Mouse (Mus musculus): ENCODE data around the gene Trappc11. TPM values are rescaled to one million over a fixed set of nuclear protein-coding genes. Genes with fewer than 3 reads are reported as not detected.
"Not testable (repeated sequence)": the region's sequence is repeated elsewhere in the genome, so short reads cannot be mapped to it uniquely, and the experiment has no call there.

Gene Trappc11
- total RNA-seq, 1 experiment from 2014 or later, result 44.1 TPM

DNA sequence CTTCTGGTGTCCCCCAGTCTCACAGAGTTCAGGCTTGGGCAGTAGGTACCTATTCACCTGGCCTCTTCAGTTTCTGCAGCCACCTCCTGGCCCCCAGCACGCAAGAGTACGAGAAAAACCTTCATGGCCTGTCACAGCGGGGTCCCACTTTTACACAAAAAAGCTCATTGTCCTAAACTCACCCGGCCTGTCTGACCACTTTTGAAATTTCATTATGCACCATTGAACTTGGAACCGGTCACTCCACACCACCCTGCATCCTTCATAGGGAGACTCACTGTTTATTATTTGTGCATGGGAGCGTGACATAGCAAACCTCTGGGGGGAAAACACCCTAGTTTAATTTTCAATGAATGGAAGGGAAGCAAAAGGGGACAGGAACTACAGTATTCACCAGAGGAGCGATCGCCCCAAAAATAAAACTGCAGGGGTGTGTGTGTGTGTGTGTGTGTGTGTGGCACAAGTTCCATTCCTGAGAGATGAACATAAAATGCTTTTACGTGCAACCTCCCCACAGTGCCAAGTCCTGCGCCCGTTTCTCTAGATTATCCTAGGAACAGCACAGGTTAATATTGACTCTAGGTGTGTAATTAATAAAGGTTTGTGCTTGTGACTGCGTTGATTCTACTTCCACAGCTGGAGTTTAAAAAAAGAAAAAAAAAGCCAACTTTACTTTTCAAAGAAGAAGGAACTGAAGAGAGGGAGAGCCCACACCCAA lies 50.8 kb downstream of the Trappc11 start:
- no peak for DNase-seq

DNA sequence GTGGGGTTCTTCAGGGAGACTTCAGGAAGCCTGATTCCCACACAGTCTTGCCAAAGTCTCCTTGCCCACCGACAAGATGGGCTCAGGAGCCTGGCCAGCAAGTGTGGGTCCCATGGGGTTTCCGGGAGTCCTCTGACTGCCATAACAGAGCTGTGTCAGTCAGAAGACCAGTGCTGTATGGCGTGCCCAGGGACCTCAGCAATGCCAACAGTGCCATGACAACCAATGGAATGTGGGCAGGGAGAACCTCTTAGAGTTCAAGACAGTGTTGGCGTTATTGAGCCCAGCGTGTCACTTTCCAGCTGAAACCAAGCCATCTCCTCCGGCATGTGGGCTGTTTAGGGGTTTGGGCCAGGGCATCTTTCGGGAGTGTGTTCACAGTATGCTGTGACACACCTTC lies 53.2 kb downstream of the Trappc11 start:
- DNase-seq, result no peak

DNA sequence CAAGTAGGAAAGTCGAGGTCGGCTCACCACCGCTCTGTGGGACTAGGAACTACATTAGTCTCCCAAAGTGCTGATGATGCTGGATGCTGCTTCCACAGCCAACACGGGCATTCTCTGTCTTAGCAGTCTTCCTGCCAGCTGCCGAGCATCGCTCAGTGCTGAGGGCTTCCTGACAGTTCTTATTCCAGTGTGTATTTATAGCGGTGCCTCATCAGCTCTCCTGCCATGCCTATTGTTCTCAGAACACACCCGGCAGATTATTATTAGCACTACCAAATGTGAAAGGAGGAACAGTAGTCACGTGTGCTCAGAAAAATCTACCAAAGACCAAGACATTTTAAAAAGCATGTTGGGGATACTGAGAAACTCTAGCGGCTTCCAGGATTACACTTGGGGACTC lies 71.6 kb downstream of the Trappc11 start:
- DNase-seq, result peak; percentile 5

DNA sequence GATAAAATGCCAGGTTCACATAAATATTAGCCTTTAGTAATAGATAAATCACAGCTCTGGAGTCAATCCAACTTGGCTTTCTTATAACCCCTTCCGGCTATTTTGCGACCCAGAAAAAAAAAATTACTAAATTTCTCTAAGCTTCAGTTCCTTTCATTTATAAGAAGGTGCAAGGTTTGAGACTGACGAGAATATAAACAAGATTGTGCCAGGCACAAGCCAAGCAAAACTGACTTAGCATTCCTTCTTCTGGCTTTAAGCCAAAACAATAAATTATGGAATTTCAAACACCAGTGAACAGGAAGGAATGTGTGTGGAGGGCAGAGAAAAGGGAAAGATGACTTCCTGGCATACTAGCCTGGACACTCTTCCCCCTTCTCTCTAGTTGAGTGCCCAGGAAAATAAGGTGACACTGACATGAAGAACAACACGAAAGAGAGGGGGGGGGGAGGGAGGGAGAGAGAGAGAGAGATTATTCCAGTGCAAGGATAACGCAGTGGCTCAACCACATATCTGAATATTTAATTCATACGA lies 74.0 kb downstream of the Trappc11 start:
- no peak for DNase-seq

DNA sequence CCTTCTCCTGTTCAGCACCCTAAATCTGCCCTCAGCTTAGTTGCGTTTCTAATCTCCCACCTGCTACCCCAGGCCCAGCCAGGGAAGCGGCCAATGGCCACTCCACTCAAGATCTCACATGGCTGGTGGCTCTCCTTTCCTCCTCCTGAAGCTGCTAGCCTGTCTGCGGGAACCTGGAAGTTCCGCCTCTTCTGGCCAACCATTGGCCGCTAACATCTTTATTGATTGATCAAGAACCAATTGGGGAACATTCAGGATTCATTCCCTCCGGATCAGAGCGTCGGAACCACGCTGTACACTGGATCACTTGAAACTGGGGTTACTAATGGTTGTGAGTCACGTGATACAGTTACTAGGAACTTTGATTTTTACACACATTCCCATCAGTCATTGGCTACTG lies 74.7 kb downstream of the Trappc11 start:
- no peak for DNase-seq

DNA sequence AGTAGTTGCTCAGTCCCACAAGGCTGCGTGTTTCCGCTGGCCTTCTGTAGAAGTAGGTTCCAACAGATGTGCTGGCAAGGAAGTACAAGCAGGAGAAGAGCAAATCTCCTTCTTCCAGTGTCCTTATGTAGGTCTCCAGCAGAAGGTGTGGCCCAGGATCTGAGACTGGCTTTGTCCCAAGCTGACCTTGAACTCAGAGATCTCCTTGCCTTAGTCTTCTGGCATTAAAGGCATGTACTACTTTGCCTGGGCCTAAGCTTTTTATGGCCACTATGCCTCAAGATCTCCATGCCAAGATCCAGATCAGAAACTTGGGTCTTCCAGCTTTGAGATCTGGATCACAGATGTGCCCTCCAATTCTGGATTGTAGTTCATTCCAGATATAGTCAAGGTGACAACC lies 84.1 kb downstream of the Trappc11 start:
- DNase-seq, result not testable (repeated sequence)

DNA sequence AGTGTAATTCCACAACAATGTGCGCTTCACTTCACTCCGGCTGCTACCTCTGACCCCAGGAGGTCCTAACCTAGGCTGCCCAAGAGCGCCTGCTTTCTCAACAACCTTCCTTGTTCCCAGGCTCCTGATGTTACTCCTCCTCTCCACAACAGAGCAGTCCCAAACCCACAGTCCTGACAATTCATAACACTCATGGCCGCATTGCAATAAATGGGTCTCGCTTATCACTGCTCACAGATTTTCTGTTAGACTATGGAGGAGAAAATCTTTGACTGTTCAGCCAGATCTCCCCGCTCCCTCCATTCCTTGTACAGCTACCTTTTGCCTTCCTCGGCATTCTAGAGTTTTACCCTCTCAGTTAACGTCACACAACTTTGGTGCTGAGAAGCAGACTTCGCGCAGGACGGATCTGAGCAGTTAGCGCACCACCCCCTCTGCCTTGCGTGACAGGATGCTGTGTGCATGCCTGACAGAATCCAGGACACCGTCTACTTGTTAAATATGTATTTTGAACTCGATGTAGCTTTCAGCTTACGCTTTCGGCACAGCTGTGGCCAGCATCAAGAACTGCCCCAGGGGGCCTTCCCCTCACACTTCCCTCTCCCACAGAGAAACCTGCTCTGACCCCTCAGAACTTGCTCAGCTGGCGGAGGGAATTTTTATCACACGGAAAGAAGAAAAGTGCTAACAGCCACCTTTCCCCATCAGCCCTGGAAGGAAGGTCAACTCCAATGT lies 86.8 kb downstream of the Trappc11 start, which contains the start of gene Stox2:
Gene Stox2, minus strand, starts transcription at position 51 of the 735 bp plus-strand sequence.
- no peak for DNase-seq

Other genes starting within 250 kb of the Trappc11 start
- 13.2 and 13.6 TPM in 2 replicates for gene Stox2, start 87.1 kb downstream of the Trappc11 start, total RNA-seq (2021)
- 45.0 and 45.6 TPM in 2 replicates for gene Rwdd4a, start 194 bp upstream of the Trappc11 start, total RNA-seq (2021)
- gene Ing2, start 142.1 kb upstream of the Trappc11 start, total RNA-seq (2021), result 26.8 and 28.9 TPM in 2 replicates
- gene Cdkn2aip, start 180.5 kb upstream of the Trappc11 start, total RNA-seq (2021), result 10.9 and 17.2 TPM in 2 replicates